Mouse (Mus musculus) thymus, postnatal 14 days (tissue): ENCODE measurements around the gene Gm3486.
"Not testable (repeated sequence)": the region's sequence is repeated elsewhere in the genome, so short reads cannot be mapped to it uniquely, and the experiment has no call there.

Experiments
- DNase-seq: peaks from one replicate; pipeline ENCODE4 v3.0.0; 2021

Gm3486 gene

GRCm38 (mm10) chr14:41489385-41489784 lies at the start of gene Gm3486:
Gene Gm3486, minus strand, starts transcription at chr14:41489485.
- DNase-seq, result not testable (repeated sequence)

DNA sequence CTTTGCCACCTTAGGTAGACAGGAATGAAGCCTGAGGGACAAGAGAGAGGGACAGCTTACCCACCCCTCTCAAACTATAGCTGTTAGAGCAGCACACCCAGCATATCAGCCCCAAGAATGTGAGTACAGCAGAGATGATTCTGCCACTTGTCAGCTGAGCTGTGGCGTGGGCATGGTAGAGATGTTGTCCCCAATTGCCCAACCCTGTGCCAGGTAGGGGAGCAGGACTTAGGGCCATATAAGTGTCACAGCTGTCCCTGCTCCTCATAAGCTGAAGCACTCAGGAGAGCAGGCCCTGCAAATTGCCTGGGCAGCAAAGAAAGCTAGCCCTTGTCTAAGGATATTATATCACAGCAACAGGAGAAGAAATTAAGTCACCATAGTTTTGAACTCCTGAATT lies 35.4 kb upstream of the Gm3486 start:
- DNase-seq, result not testable (repeated sequence)

DNA sequence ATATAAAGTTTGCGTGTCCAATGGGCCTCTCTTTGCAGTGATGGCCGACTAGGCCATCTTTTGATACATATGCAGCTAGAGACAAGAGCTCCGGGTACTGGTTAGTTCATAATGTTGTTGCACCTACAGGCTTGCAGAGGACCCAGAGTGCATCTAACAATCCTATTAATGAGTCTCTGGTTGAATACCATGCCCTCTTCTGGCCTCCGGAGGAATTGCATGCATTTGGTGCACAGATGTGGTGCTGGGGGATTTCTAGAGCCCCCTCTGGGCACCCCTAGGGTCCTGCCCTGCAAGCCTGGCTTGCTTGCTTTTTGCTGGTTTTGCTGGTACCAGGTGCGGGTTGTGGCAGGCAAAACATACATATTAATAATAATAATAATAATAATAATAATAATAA lies 31.4 kb upstream of the Gm3486 start:
- not testable (repeated sequence) for DNase-seq

DNA sequence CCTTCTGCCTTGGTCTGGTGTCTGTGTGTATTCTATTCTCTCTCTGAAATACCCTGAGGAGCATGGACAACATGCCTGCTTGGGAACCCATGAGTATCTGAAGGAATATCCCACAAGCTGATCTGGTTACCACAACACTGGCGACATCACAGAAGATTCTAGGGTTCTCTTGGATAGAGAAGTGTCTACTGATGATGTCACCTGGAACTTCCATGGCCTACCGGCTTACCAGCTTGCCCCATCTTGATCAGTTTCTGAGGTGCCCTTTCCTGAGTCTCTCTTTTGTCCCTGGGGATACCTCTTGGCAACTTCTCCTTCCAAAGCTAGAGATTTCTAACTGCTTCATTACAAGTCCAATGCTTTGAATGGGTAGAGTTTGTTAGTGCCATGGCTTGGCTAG lies 35.9 kb downstream of the Gm3486 start, which contains the start of gene Gm7954:
Gm7954 (minus strand) TSS at position 101 of the 400 bp plus-strand sequence.
- DNase-seq, result not testable (repeated sequence)
